Mouse (Mus musculus): ENCODE measurements around the gene Ppp3ca.

- TF ChIP-seq CTCF (IDR thresholded peaks at IDR 0.05; ENCODE audit: low read depth), result no peak
- TF ChIP-seq EP300 (IDR thresholded peaks at IDR 0.05; ENCODE audit: low read depth), result no peak
These were observed 275.6 kb downstream of the Ppp3ca start for GRCm38 (mm10) chr3:136945550-136945949.

All from liver, postnatal 0 days (tissue).